Comparison of ENCODE assay signal across 8 mouse cellular contexts in the genomic region with DNA sequence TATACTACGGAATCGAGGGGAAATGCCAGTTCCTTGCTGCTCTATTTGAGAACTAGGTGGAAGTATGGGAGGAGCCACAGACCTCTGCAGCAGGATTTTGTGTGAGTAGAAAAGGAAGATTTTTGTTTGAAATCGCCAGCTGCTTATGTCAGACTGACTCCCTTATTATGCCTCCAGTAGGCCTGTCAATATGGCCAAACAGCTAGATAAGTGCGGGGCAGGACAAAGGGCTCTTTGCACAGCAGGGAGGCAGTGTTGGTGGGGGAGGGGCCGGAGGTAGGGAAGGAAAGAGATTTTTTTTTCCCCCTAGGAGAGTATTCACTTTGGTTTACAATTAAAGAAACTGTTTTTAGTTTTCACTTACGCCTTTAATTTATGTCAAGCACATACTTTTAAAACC. TPM values are rescaled to one million over a fixed set of nuclear protein-coding genes. Genes with fewer than 3 reads are reported as not detected.
DNase-seq lines count a peak whose midpoint lies in the region; ATAC-seq and TF ChIP-seq lines count a peak whose summit lies in the region.

No protein-coding gene starts in this region.

- H3K9me3 ChIP-seq in liver, embryonic 11.5 days (ENCODE audit: control insufficient read depth, low read length): no peaks in the 10 kb centered on the region

- H3K4me1 ChIP-seq in liver, embryonic 11.5 days (replicated peaks; ENCODE audit: control insufficient read depth, insufficient read depth, low read length): peaks cover 28% of the 10 kb centered on the region
- H3K4me1 ChIP-seq in small intestine, adult 2 months (ENCODE audit: control insufficient read depth, insufficient read depth, insufficient read length, low read length): peaks cover 6% of the 10 kb centered on the region

- no peaks in the 10 kb centered on the region for H3K27me3 ChIP-seq in liver, embryonic 11.5 days (replicated peaks; ENCODE audit: control insufficient read depth, insufficient read depth, low read length)
- H3K27me3 ChIP-seq in small intestine, adult 2 months (ENCODE audit: control insufficient read depth, insufficient read depth, low read length): no peaks in the 10 kb centered on the region

- H3K9ac ChIP-seq in liver, embryonic 11.5 days (ENCODE audit: low read depth, low read length): no peak overlapping the region

- intact Hi-C loops in gastrocnemius, postnatal 36 days (cut with DNase I): no loop called here

- H3K4me3 ChIP-seq in layer of hippocampus, adult 2 months: no peak overlapping the region; the same call in 1 of the 2 replicates
- H3K4me3 ChIP-seq in liver, embryonic 11.5 days (ENCODE audit: low read depth, low read length): peak overlapping the region; percentile 26; the same call in 1 of the 2 replicates
- no peak overlapping the region for H3K4me3 ChIP-seq in small intestine, adult 2 months (ENCODE audit: low read depth, low read length)

- peak overlapping the region; percentile 56 for H3K4me2 ChIP-seq in liver, embryonic 11.5 days

- no peak for ATAC-seq in liver, embryonic 11.5 days (replicated peaks; ENCODE audit: low FRiP score)

- no peaks in the 10 kb centered on the region; the same call in 1 of the 2 replicates for H3K36me3 ChIP-seq in liver, embryonic 11.5 days (ENCODE audit: control insufficient read depth, insufficient read depth, low read length)
- peaks cover 2% of the 10 kb centered on the region; the same call in 1 of the 2 replicates for H3K36me3 ChIP-seq in small intestine, adult 2 months (ENCODE audit: control insufficient read depth, insufficient read depth, low read length)

- TF ChIP-seq POLR2A in small intestine, adult 2 months (IDR thresholded peaks at IDR 0.05; ENCODE audit: low read depth, low read length): no peak

- TF ChIP-seq CTCF in layer of hippocampus, adult 2 months (conservative IDR thresholded peaks at IDR 0.05): no peak
- TF ChIP-seq CTCF in small intestine, adult 2 months (IDR thresholded peaks at IDR 0.05; ENCODE audit: extremely low read depth, insufficient read length, insufficient replicate concordance, low read depth, low read length): no peak

- DNase-seq in layer of hippocampus, adult 2 months (ENCODE audit: low spot score in 2 of 2): no peak
- DNase-seq in layer of hippocampus, adult 8-10 months (ENCODE audit: low spot score in 2 of 2): no peak
- peak; percentile 67 for DNase-seq in embryo, embryonic 11 days
- DNase-seq in heart, postnatal 4 days: peak; percentile 38
- no peak for DNase-seq in liver, embryonic 11.5 days (ENCODE audit: low spot score)
- no peak for DNase-seq in gastrocnemius, postnatal 36 days
- DNase-seq in frontal cortex, adult 2 months (ENCODE audit: extremely low spot score in 1 of 2, low spot score in 1 of 2): no peak

- 24% methylated on average over 6 of the region's 6 CpGs for WGBS in liver, embryonic 11.5 days
- WGBS in small intestine, adult 2 months: 12% methylated on average over 6 of the region's 6 CpGs

- peak overlapping the region; percentile 63; the same call in 1 of the 2 replicates for H3K27ac ChIP-seq in layer of hippocampus, adult 2 months
- no peak overlapping the region for H3K27ac ChIP-seq in liver, embryonic 11.5 days (ENCODE audit: low read depth, low read length)
- H3K27ac ChIP-seq in small intestine, adult 2 months (ENCODE audit: insufficient read depth, low read depth, low read length): peak overlapping the region; percentile 64

RNA-seq across cellular contexts. Expression of a gene that starts 5.1 kb away (rescaled TPM):
- 100 to 1,000 TPM; 110 to 113 TPM for total RNA-seq in layer of hippocampus, adult 2 months (2021)
- 100 to 1,000 TPM; 104 to 122 (median 115) TPM for total RNA-seq in layer of hippocampus, adult 8-10 months (2022)
- 10 to 100 TPM; 90.1 to 91.8 TPM for total RNA-seq in heart, postnatal 4 days (2021)
- polyA plus RNA-seq in liver, embryonic 11.5 days (2014; fragmentation: Nextera tagmentation; extraction: Ambion mirVana): 56.8 and 58.6 TPM in 2 replicates
- polyA plus RNA-seq in small intestine, adult 2 months (2012; rRNA removed): 15.3 and 25.4 TPM in 2 replicates
- 10 to 100 TPM; 20.4 to 25.6 TPM for total RNA-seq in gastrocnemius, postnatal 36 days (2021)
- polyA plus RNA-seq in frontal cortex, adult 2 months (2012; rRNA removed): 54.5 and 62.1 TPM in 2 replicates

RNA-seq across cellular contexts. Expression of a gene that starts 36.2 kb away (rescaled TPM):
- total RNA-seq in layer of hippocampus, adult 2 months (2021): 10 to 100 TPM; 38.2 to 40.6 TPM
- total RNA-seq in layer of hippocampus, adult 8-10 months (2022): 10 to 100 TPM; 31.2 to 39.5 (median 37.6) TPM
- 10 to 100 TPM; 21.4 to 24.5 TPM for total RNA-seq in heart, postnatal 4 days (2021)
- 70.5 and 72.5 TPM in 2 replicates for polyA plus RNA-seq in liver, embryonic 11.5 days (2014; fragmentation: Nextera tagmentation; extraction: Ambion mirVana)
- 3.9 and 5.4 TPM in 2 replicates for polyA plus RNA-seq in small intestine, adult 2 months (2012; rRNA removed)
- total RNA-seq in gastrocnemius, postnatal 36 days (2021): 10 to 100 TPM; 11.5 to 16.0 TPM
- 18.4 and 21.3 TPM in 2 replicates for polyA plus RNA-seq in frontal cortex, adult 2 months (2012; rRNA removed)

Comparison
In these comparisons a context has a peak if more than half of its experiments do, and no peak if none do; other contexts are left out.
1. DNase-seq: peak in embryo, embryonic 11 days (single experiment) and heart, postnatal 4 days (single experiment); none in layer of hippocampus, adult 2 months (0 of 2), layer of hippocampus, adult 8-10 months (0 of 2), liver, embryonic 11.5 days (single experiment), gastrocnemius, postnatal 36 days (0 of 2) and frontal cortex, adult 2 months (0 of 2).